Mouse (Mus musculus) kidney, postnatal 0 days (tissue): Measurements from ENCODE around the gene Braf. TPM values are rescaled to one million over a fixed set of nuclear protein-coding genes. Genes with fewer than 3 reads are reported as not detected.

Experiments used
- ATAC-seq: fragments of 200-750 bp; cut with Nextera tagmentation; replicated peaks from 2 replicates; pipeline ENCODE4 v1.8.0; 2017; ENCODE audit warnings: low read depth, moderate number of reproducible peaks, moderate TSS enrichment, moderate library complexity; ENCODE audit not compliant: low FRiP score
- DNase-seq: peaks from one replicate; pipeline ENCODE4 v3.0.0-alpha.2; 2016; ENCODE audit warnings: low spot score
- H3K27ac ChIP-seq: fragments of 300-500 bp; sonication (generic); 2 replicates; pipeline ENCODE4 v1.5.1; 2014; ENCODE audit warnings: mild to moderate bottlenecking
- H3K27me3 ChIP-seq: fragments of 300-500 bp; sonication (generic); 2 replicates; pipeline ENCODE4 v1.6.1; 2014; ENCODE audit warnings: low read length, mixed read lengths; ENCODE audit not compliant: insufficient read depth
- H3K36me3 ChIP-seq: fragments of 300-500 bp; sonication (generic); 2 replicates; pipeline ENCODE4 v1.6.1; 2014; ENCODE audit warnings: low read length, mixed read lengths; ENCODE audit not compliant: insufficient read depth
- H3K4me1 ChIP-seq: fragments of 300-500 bp; sonication (generic); replicated peaks from 2 replicates; pipeline ENCODE4 v1.6.1; 2014; ENCODE audit warnings: antibody characterized with exemption, low read length, mixed read lengths; ENCODE audit not compliant: insufficient read depth
- H3K4me2 ChIP-seq: fragments of 300-500 bp; sonication (generic); 2 replicates; pipeline ENCODE4 v1.6.1; 2014; ENCODE audit warnings: mild to moderate bottlenecking, low read length, moderate library complexity, mixed read lengths
- H3K4me3 ChIP-seq: fragments of 300-500 bp; sonication (generic); replicated peaks from 2 replicates; pipeline ENCODE4 v1.5.1; 2014; ENCODE audit warnings: low read depth, low read length
- H3K9ac ChIP-seq: fragments of 300-500 bp; sonication (generic); 2 replicates; pipeline ENCODE4 v1.6.1; 2014; ENCODE audit warnings: low read depth, low read length
- H3K9me3 ChIP-seq: fragments of 300-500 bp; sonication (generic); replicated peaks from 2 replicates; pipeline ENCODE4 v1.6.1; 2016; ENCODE audit warnings: low read length, inconsistent platforms, mixed read lengths
- CTCF ChIP-seq: IDR thresholded peaks from 2 replicates; pipeline ENCODE4 v1.5.1; 2016; ENCODE audit warnings: antibody characterized with exemption, low read depth, mild to moderate bottlenecking, moderate library complexity
- WGBS: fragments of 180-500 bp; shearing (Covaris S2); extraction: QIAGEN DNeasy Blood & Tissue Kit; methylation state at CpG from one replicate; pipeline ENCODE4 v1.1.7; 2014; 5-methylcytosine and 5-hydroxymethylcytosine counted together
- polyA plus RNA-seq: library from polyadenylated mRNA; unstranded; fragments of >200 nt; fragmentation: Nextera tagmentation; extraction: Ambion mirVana; gene quantifications from 2 replicates; pipeline ENCODE4 v1.2.1, GENCODE M21; 2015

Gene Braf
- polyA plus RNA-seq, 1 experiment from 2014 or later, result 7.6 TPM

GRCm38 (mm10) chr6:39567528-39567927 lies 157.7 kb downstream of the Braf start:
- peak; percentile 83 for DNase-seq
- 16% methylated on average over 5 of the region's 5 CpGs for WGBS
- ATAC-seq, result no peak

DNA sequence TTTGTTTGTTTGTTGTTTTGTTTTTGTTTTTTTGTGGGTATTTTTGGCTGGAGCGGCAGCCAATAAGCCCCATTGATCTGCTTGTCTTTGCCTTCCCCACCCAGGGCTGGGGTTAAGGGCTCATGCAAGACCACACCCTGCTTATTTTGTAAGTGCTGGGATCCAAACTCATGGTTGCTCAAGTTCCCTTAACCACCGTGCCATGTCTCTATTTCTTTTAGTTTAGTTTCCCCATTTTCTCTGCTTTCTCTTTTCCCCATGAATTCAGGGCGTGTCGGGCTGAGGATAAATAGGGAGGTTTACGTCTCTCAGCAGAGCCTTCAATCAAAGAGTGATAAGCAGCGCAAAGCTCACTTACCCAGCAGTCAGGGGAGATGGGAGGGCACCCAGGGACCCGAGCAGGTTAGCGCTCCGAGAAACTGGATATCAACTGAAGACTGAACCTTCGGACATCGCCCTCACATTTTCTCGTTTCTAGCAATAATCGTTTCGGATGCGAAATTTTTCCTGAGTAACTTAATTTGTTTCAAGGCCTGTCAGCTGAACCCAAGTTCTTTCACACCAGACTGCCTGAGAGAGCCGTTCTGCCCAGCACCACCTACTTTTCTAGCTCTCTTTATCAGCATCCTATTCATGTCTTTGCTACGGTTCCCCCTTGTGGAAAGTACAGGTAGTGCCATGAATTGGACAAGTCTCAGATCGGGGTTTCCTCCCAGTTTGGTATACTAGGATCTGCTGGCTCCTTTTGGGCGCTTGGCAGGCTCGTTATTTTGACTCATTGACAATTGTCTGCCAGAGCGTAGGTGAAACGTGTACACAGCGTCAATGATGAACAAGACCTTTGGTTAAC lies 162.9 kb downstream of the Braf start:
- 0 out of 2 replicates have a peak, but pooled peaks have one; percentile 43 for ATAC-seq
- DNase-seq, result peak; percentile 96
- no peak overlapping the region for H3K27ac ChIP-seq
- peak overlapping the region; percentile 34 for H3K4me2 ChIP-seq
- TF ChIP-seq CTCF, result peak; percentile 96
- H3K4me1 ChIP-seq, result peaks cover 4% of the 10 kb centered on the region; the same call in 1 of the 2 replicates
- 21% methylated on average over 23 of the region's 23 CpGs for WGBS
- no peaks in the 10 kb centered on the region for H3K27me3 ChIP-seq
- H3K9ac ChIP-seq, result no peak overlapping the region
- no peak overlapping the region for H3K4me3 ChIP-seq
- no peaks in the 10 kb centered on the region for H3K36me3 ChIP-seq
- no peaks in the 10 kb centered on the region for H3K9me3 ChIP-seq

More at GRCm38 (mm10) chr6:39567528-39567927, 157.7 kb downstream of the Braf start:
- H3K4me1 ChIP-seq, result no peaks in the 10 kb centered on the region
- no peak overlapping the region for H3K4me3 ChIP-seq
- H3K9me3 ChIP-seq, result no peaks in the 10 kb centered on the region
- H3K27ac ChIP-seq, result no peak overlapping the region
- no peaks in the 10 kb centered on the region for H3K27me3 ChIP-seq
- no peak overlapping the region for H3K4me2 ChIP-seq
- H3K36me3 ChIP-seq, result no peaks in the 10 kb centered on the region
- H3K9ac ChIP-seq, result no peak overlapping the region
- peak; percentile 93 for TF ChIP-seq CTCF

DNA sequence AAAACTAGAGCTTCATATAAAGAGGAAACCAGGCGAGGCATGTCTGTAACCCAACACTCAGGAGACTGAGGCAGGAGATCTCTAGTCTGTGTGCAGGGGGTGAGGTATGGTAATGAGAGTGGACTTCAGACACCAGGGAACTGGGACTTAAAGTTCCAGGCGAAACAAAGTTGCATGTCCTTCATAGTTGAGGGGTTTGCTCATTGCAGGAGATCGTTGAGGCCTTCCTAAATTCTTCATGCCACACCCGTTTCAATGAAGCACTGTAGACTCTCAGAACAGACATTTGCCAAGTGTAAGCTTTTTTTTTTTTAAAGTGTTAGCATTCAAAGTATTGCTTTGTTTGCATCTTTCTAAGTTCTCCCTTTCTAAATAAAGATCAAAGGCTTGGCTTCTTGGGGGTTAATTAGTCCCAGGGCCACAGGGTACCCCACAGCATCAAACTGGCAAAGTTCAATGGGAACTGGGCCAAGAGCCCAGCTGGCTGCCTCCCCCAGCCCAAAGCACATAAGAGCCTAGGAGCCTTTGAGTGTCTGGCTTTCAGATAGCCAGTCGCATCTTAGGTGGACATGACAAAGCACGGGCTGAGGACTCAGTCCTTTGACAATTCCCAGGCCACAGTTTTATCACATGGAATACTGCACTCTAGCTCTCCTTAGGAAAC lies 165.9 kb downstream of the Braf start:
- no peak for TF ChIP-seq CTCF
- DNase-seq, result no peak
- H3K4me3 ChIP-seq, result no peak overlapping the region
- no peaks in the 10 kb centered on the region for H3K27me3 ChIP-seq
- 58% methylated on average over 6 of the region's 6 CpGs for WGBS
- H3K4me1 ChIP-seq, result peaks cover 13% of the 10 kb centered on the region
- no peaks in the 10 kb centered on the region for H3K9me3 ChIP-seq
- no peak overlapping the region for H3K4me2 ChIP-seq
- no peaks in the 10 kb centered on the region for H3K36me3 ChIP-seq
- no peak overlapping the region for H3K9ac ChIP-seq
- H3K27ac ChIP-seq, result no peak overlapping the region; the same call in 1 of the 2 replicates
- ATAC-seq, result no peak

GRCm38 (mm10) chr6:39557723-39558261 lies 167.5 kb downstream of the Braf start, which contains the start of gene Dennd2a:
Gene Dennd2a, minus strand, starts transcription at chr6:39557867.
- WGBS, result under 1% methylated on average over 42 of the region's 50 CpGs
- H3K4me3 ChIP-seq, result peak within 1 kb of the TSS; percentile 93
- peak within 1 kb of the TSS; percentile 73 for H3K4me2 ChIP-seq
- TF ChIP-seq CTCF, result no peak
- peak within 1 kb of the TSS; percentile 94 for H3K9ac ChIP-seq
- H3K27me3 ChIP-seq, result no peaks in the 10 kb centered on the region
- peaks cover 13% of the 10 kb centered on the region for H3K4me1 ChIP-seq
- peak within 1 kb of the TSS; percentile 92 for H3K27ac ChIP-seq
- H3K36me3 ChIP-seq, result no peaks in the 10 kb centered on the region
- no peaks in the 10 kb centered on the region for H3K9me3 ChIP-seq
- peak; percentile 94 for ATAC-seq
- DNase-seq, result peak; percentile 95

- Histone ChIP-seq H3K4me3 (peak overlapping the region; percentile 93), H3K27ac (peak overlapping the region; percentile 92), H3K36me3 (no peaks in the 10 kb centered on the region), H3K9me3 (no peaks in the 10 kb centered on the region), H3K4me2 (peak overlapping the region; percentile 73), H3K27me3 (no peaks in the 10 kb centered on the region), H3K4me1 (peaks cover 16% of the 10 kb centered on the region), H3K9ac (peak overlapping the region; percentile 94)
- TF ChIP-seq CTCF, result 0 out of 2 replicates have a peak, but pooled peaks have one; percentile 1
- peak; percentile 51 for ATAC-seq
- 1% methylated on average over 54 of the region's 54 CpGs for WGBS
- DNase-seq, result peak; percentile 69
Measured at GRCm38 (mm10) chr6:39556900-39557659, 168.2 kb downstream of the Braf start.
